17 mouse cellular contexts compared by ENCODE assay signal in the genomic region with DNA sequence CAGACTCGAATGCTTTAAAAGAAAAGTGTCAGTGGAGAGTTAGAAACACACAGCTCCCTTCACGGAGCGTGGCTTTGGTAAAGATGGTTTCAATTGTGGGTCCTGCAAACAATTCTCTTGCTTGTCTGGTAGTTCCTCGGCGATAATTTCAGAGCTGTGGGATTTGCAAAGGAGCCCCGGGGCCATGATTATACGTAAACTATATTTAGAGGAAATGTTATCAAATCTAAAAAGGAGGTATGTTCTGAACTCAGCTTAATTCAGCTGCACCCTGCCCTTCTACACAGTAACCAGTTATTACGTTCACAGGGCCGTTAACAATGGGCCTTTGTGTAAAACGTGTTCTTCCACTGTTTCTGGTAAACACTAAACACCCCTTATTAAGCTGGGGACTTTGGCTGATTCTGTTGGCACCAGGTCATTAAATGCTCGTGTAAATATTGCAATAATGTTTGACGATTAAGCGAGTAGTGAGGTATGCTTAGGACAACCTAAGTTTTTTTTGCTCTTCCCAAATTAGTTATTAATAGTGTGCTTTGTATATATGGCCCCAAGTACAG.
DNase-seq lines count a peak whose midpoint lies in the region; ATAC-seq and TF ChIP-seq lines count a peak whose summit lies in the region.
"Had no signal": no experiment of that assay in that cellular context is flagged by ENCODE, and none has a peak within 500 bp of the region (broad histone marks: within the 10 kb centered on the region; RNA-seq: fewer than 3 reads in every experiment).

No protein-coding gene starts in this region.

- H3K9ac ChIP-seq in lung, postnatal 0 days (replicated peaks; ENCODE audit: low read depth): no peak overlapping the region
- H3K9ac ChIP-seq in limb, embryonic 11.5 days (ENCODE audit: low read length): no peak overlapping the region
- H3K9ac ChIP-seq: heart, embryonic 12.5 days; hindbrain, embryonic 13.5 days; liver, embryonic 15.5 days had no signal

- no peak overlapping the region for H3K4me2 ChIP-seq in lung, postnatal 0 days (replicated peaks; ENCODE audit: low read depth, low read length)
- no peak overlapping the region for H3K4me2 ChIP-seq in limb, embryonic 11.5 days (ENCODE audit: low read depth, severe bottlenecking)
- H3K4me2 ChIP-seq: heart, embryonic 12.5 days; hindbrain, embryonic 13.5 days; liver, embryonic 15.5 days had no signal

- no peak overlapping the region for H3K4me3 ChIP-seq in lung, postnatal 0 days (ENCODE audit: low read depth, low read length)
- H3K4me3 ChIP-seq in limb, embryonic 11.5 days (ENCODE audit: low read depth, low read length): no peak overlapping the region
- H3K4me3 ChIP-seq: forebrain, embryonic 10.5 days; heart, embryonic 12.5 days; hindbrain, embryonic 13.5 days; liver, embryonic 15.5 days had no signal

- no peaks in the 10 kb centered on the region for H3K27me3 ChIP-seq in lung, postnatal 0 days (replicated peaks; ENCODE audit: insufficient read depth, low read length)
- no peaks in the 10 kb centered on the region for H3K27me3 ChIP-seq in limb, embryonic 11.5 days (ENCODE audit: control insufficient read depth, insufficient read depth, low read length)
- H3K27me3 ChIP-seq: heart, embryonic 12.5 days; hindbrain, embryonic 13.5 days; liver, embryonic 15.5 days had no signal

- H3K36me3 ChIP-seq in lung, postnatal 0 days (ENCODE audit: insufficient read depth, low read length): no peaks in the 10 kb centered on the region
- no peaks in the 10 kb centered on the region for H3K36me3 ChIP-seq in limb, embryonic 11.5 days (ENCODE audit: control insufficient read depth, insufficient read depth, low read length)
- H3K36me3 ChIP-seq: forebrain, embryonic 10.5 days; heart, embryonic 12.5 days; hindbrain, embryonic 13.5 days; liver, embryonic 15.5 days had no signal

- peak; percentile 23; the same call in 1 of the 2 replicates for ATAC-seq in lung, postnatal 0 days
- ATAC-seq in limb, embryonic 11.5 days (ENCODE audit: insufficient number of reproducible peaks, low FRiP score, low TSS enrichment, low read depth): no peak; the same call in 1 of the 2 replicates
- ATAC-seq in megakaryocyte-erythroid progenitor cell, adult 5-6 weeks (replicated peaks; ENCODE audit: low FRiP score, low TSS enrichment, poor library complexity, severe bottlenecking): no peak

- no peak for TF ChIP-seq CTCF in lung, postnatal 0 days (IDR thresholded peaks at IDR 0.05)

- no peaks in the 10 kb centered on the region for H3K9me3 ChIP-seq in lung, postnatal 0 days (ENCODE audit: low read length)
- no peaks in the 10 kb centered on the region for H3K9me3 ChIP-seq in limb, embryonic 11.5 days (ENCODE audit: control insufficient read depth, low read length)
- H3K9me3 ChIP-seq: forebrain, embryonic 10.5 days; heart, embryonic 12.5 days; hindbrain, embryonic 13.5 days; liver, embryonic 15.5 days had no signal

- TF ChIP-seq EP300 in lung, postnatal 0 days (IDR thresholded peaks at IDR 0.05): no peak

- H3K4me1 ChIP-seq in lung, postnatal 0 days (ENCODE audit: insufficient read depth, low read depth, low read length): no peaks in the 10 kb centered on the region
- H3K4me1 ChIP-seq in limb, embryonic 11.5 days (ENCODE audit: control insufficient read depth, insufficient read depth, low read length): peaks cover 7% of the 10 kb centered on the region; the same call in 1 of the 2 replicates
- H3K4me1 ChIP-seq: forebrain, embryonic 10.5 days; heart, embryonic 12.5 days had no signal

- 57% methylated on average over 13 of the region's 13 CpGs for WGBS in lung, postnatal 0 days
- 39% methylated on average over 13 of the region's 13 CpGs for WGBS in limb, embryonic 11.5 days

- peak; percentile 24 for DNase-seq in lung, postnatal 0 days (ENCODE audit: low spot score)
- DNase-seq in lung, postnatal 10 days: no peak
- DNase-seq in gonadal fat pad, adult 2 months (ENCODE audit: low read depth): peak; percentile 22
- DNase-seq in limb, embryonic 11.5 days (ENCODE audit: low spot score): no peak
- DNase-seq in adrenal gland, adult (ENCODE audit: inconsistent age in 2 of 2, low spot score in 1 of 2): no peak
- DNase-seq in layer of hippocampus, adult 18-20 months (ENCODE audit: low spot score in 2 of 2): no peak
- DNase-seq: cerebellum, adult 8-10 months; kidney, adult 18-20 months; lung, postnatal 36 days; right cerebral cortex, adult 18-20 months; thymus, postnatal 36 days had no signal

- H3K27ac ChIP-seq in lung, postnatal 0 days (ENCODE audit: low read length): no peak overlapping the region
- H3K27ac ChIP-seq in limb, embryonic 11.5 days (replicated peaks; ENCODE audit: low read depth, low read length): peak overlapping the region; percentile 61
- H3K27ac ChIP-seq: forebrain, embryonic 10.5 days; hindbrain, embryonic 13.5 days; kidney, postnatal 0 days; liver, embryonic 15.5 days had no signal

Comparison
In these comparisons a context has a peak if more than half of its experiments do, and no peak if none do; other contexts are left out.
1. DNase-seq: peak in lung, postnatal 0 days (single experiment) and gonadal fat pad, adult 2 months (single experiment); none in lung, postnatal 10 days (single experiment), limb, embryonic 11.5 days (single experiment), adrenal gland, adult (0 of 2) and layer of hippocampus, adult 18-20 months (0 of 2).